In the genomic region with DNA sequence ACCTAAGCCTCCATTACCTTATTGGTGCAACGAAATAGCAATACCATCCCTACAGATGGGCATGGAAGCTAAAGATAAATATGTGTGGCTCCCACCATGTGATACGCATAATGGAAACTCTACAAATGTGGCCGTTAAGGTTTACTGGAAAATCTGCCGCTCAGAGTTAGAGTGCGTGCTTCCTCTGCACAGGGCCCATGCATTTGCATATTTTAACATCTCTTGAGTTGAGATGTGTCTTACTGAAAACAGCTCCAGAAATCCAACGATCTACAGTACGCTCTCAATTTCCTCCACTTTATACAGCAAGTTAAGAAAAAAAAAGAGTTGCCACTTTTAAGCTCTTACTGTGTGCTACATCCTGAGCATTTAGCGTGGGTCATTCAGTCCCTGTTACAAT, we compare ENCODE assay signal across 16 mouse cellular contexts.
"Had no signal": no experiment of that assay in that cellular context is flagged by ENCODE, and none has a peak within 500 bp of the region (broad histone marks: within the 10 kb centered on the region; RNA-seq: fewer than 3 reads in every experiment).

No protein-coding gene starts in this region.

- DNase-seq: retina, postnatal 1 day; right cerebral cortex, adult 18-20 months; right cerebral cortex, postnatal 14 days; right cerebral cortex, postnatal 25 days; right cerebral cortex, postnatal 4 days; spleen, adult 18-20 months; thymus, adult 18-20 months; thymus, adult 2 months; thymus, postnatal 14 days; thymus, postnatal 25 days; thymus, postnatal 36 days; thymus, postnatal 4 days had no signal

- H3K9ac ChIP-seq: neural tube, embryonic 13.5 days; neural tube, embryonic 15.5 days; stomach, embryonic 15.5 days had no signal

- H3K36me3 ChIP-seq: neural tube, embryonic 13.5 days; neural tube, embryonic 15.5 days; stomach, embryonic 15.5 days had no signal

- H3K4me2 ChIP-seq: neural tube, embryonic 13.5 days; neural tube, embryonic 15.5 days; stomach, embryonic 15.5 days had no signal

- H3K27ac ChIP-seq: neural tube, embryonic 13.5 days; neural tube, embryonic 15.5 days; stomach, embryonic 15.5 days; stomach, postnatal 0 days had no signal

- H3K27me3 ChIP-seq: neural tube, embryonic 13.5 days; neural tube, embryonic 15.5 days; stomach, embryonic 15.5 days had no signal

- H3K4me3 ChIP-seq: neural tube, embryonic 13.5 days; neural tube, embryonic 15.5 days; stomach, embryonic 15.5 days had no signal

- H3K4me1 ChIP-seq: stomach, embryonic 15.5 days had no signal

- H3K9me3 ChIP-seq: neural tube, embryonic 13.5 days; neural tube, embryonic 15.5 days; stomach, embryonic 15.5 days had no signal
